Mouse (Mus musculus) neural tube, embryonic 15.5 days (tissue): ENCODE data around the gene Tgm1. TPM values are rescaled to one million over a fixed set of nuclear protein-coding genes. Genes with fewer than 3 reads are reported as not detected.
A peak's percentile ranks its signal among the peaks of the same experiment; 100 is the strongest.

Experiments
- ATAC-seq: fragments of 200-750 bp; cut with Nextera tagmentation; 2 replicates; pipeline ENCODE4 v1.8.0; 2017; ENCODE audit warnings: mild to moderate bottlenecking, moderate TSS enrichment, moderate library complexity; ENCODE audit not compliant: low FRiP score
- H3K27ac ChIP-seq: fragments of 300-500 bp; sonication (generic); replicated peaks from 2 replicates; pipeline ENCODE4 v1.5.1; 2015; ENCODE audit warnings: mild to moderate bottlenecking, inconsistent platforms
- H3K27me3 ChIP-seq: fragments of 300-500 bp; sonication (generic); replicated peaks from 2 replicates; pipeline ENCODE4 v1.6.1; 2015; ENCODE audit warnings: inconsistent platforms
- H3K36me3 ChIP-seq: fragments of 300-500 bp; sonication (generic); 2 replicates; pipeline ENCODE4 v1.6.1; 2015; ENCODE audit warnings: inconsistent platforms
- H3K4me1 ChIP-seq: fragments of 300-500 bp; sonication (generic); 2 replicates; pipeline ENCODE4 v1.6.1; 2015; ENCODE audit warnings: inconsistent platforms
- H3K4me2 ChIP-seq: fragments of 300-500 bp; sonication (generic); 2 replicates; pipeline ENCODE4 v1.6.1; 2015; ENCODE audit warnings: inconsistent platforms, mild to moderate bottlenecking, moderate library complexity
- H3K4me3 ChIP-seq: fragments of 300-500 bp; sonication (generic); replicated peaks from 2 replicates; pipeline ENCODE4 v1.5.1; 2015; ENCODE audit warnings: mild to moderate bottlenecking, inconsistent platforms
- H3K9ac ChIP-seq: fragments of 300-500 bp; sonication (generic); replicated peaks from 2 replicates; pipeline ENCODE4 v1.6.1; 2015; ENCODE audit warnings: mild to moderate bottlenecking, inconsistent platforms
- H3K9me3 ChIP-seq: fragments of 300-500 bp; sonication (generic); replicated peaks from 2 replicates; pipeline ENCODE4 v1.6.1; 2016; ENCODE audit warnings: inconsistent platforms
- WGBS: fragments of 180-500 bp; shearing (Covaris S2); methylation state at CpG from one replicate; pipeline ENCODE4 v1.1.7; 2015; ENCODE audit warnings: mixed read lengths; 5-methylcytosine and 5-hydroxymethylcytosine counted together
- polyA plus RNA-seq: library from polyadenylated mRNA; unstranded; fragments of >200 nt; fragmentation: Nextera tagmentation; extraction: Ambion mirVana; gene quantifications from 2 replicates; pipeline ENCODE4 v1.2.1, GENCODE M21; 2015

Tgm1 gene
- polyA plus RNA-seq, 1 experiment from 2014 or later = 0.31 TPM

- peaks cover 16% of the 10 kb centered on the region for H3K36me3 ChIP-seq
- peak overlapping the region; percentile 94 for H3K27ac ChIP-seq
- peak overlapping the region; percentile 91 for H3K4me2 ChIP-seq
- ATAC-seq = peak; percentile 75
- no peaks in the 10 kb centered on the region for H3K27me3 ChIP-seq
- peaks cover 27% of the 10 kb centered on the region for H3K4me1 ChIP-seq
- peak overlapping the region; percentile 92 for H3K4me3 ChIP-seq
- peak overlapping the region; percentile 70 for H3K9ac ChIP-seq
- WGBS = 0% methylated on average over 12 of the region's 12 CpGs
- H3K9me3 ChIP-seq = no peaks in the 10 kb centered on the region
Measured at GRCm38 (mm10) chr14:55671486-55671832, 42.3 kb downstream of the Tgm1 start.

- Histone ChIP-seq H3K27ac (no peak overlapping the region), H3K9ac (no peak overlapping the region), H3K4me1 (peaks cover 16% of the 10 kb centered on the region), H3K4me3 (peak overlapping the region; percentile 56), H3K4me2 (peak overlapping the region; percentile 61), H3K36me3 (peaks cover 34% of the 10 kb centered on the region), H3K27me3 (no peaks in the 10 kb centered on the region), H3K9me3 (no peaks in the 10 kb centered on the region)
- peak; percentile 22; the same call in 1 of the 2 replicates for ATAC-seq
- 57% methylated on average over 2 of the region's 2 CpGs for WGBS
Measured at GRCm38 (mm10) chr14:55660636-55661035, 53.1 kb downstream of the Tgm1 start.

GRCm38 (mm10) chr14:55659960-55660573 is 53.7 kb downstream of the Tgm1 start, which contains the start of gene Mdp1:
Mdp1 (minus strand) TSS chr14:55660508.
- H3K36me3 ChIP-seq = peaks cover 34% of the 10 kb centered on the region
- WGBS = under 1% methylated on average over 39 of the region's 39 CpGs
- H3K4me3 ChIP-seq = peak within 1 kb of the TSS; percentile 56
- H3K27ac ChIP-seq = peak within 1 kb of the TSS; percentile 79
- H3K27me3 ChIP-seq = no peaks in the 10 kb centered on the region
- peaks cover 16% of the 10 kb centered on the region for H3K4me1 ChIP-seq
- peak within 1 kb of the TSS; percentile 58 for H3K9ac ChIP-seq
- H3K4me2 ChIP-seq = peak within 1 kb of the TSS; percentile 61
- no peaks in the 10 kb centered on the region for H3K9me3 ChIP-seq
- ATAC-seq = peak; percentile 96

- Histone ChIP-seq H3K27ac (no peak overlapping the region), H3K4me2 (no peak overlapping the region), H3K27me3 (no peaks in the 10 kb centered on the region), H3K36me3 (peaks cover 24% of the 10 kb centered on the region), H3K4me1 (peaks cover 16% of the 10 kb centered on the region), H3K4me3 (no peak overlapping the region), H3K9ac (no peak overlapping the region), H3K9me3 (no peaks in the 10 kb centered on the region)
- 94% methylated on average over 5 of the region's 5 CpGs for WGBS
- ATAC-seq = no peak
Measured at GRCm38 (mm10) chr14:55658011-55658410, 55.7 kb downstream of the Tgm1 start.

GRCm38 (mm10) chr14:55656935-55657334 is 56.8 kb downstream of the Tgm1 start:
- Histone ChIP-seq H3K36me3 (peaks cover 15% of the 10 kb centered on the region), H3K27ac (no peak overlapping the region), H3K4me1 (peaks cover 16% of the 10 kb centered on the region), H3K4me2 (no peak overlapping the region), H3K9ac (no peak overlapping the region), H3K4me3 (no peak overlapping the region), H3K9me3 (no peaks in the 10 kb centered on the region), H3K27me3 (no peaks in the 10 kb centered on the region)
- WGBS = 87% methylated on average over 3 of the region's 3 CpGs
- no peak for ATAC-seq

GRCm38 (mm10) chr14:55651528-55651927 is 62.2 kb downstream of the Tgm1 start:
- Histone ChIP-seq H3K9ac (no peak overlapping the region), H3K27me3 (no peaks in the 10 kb centered on the region), H3K9me3 (no peaks in the 10 kb centered on the region), H3K36me3 (no peaks in the 10 kb centered on the region), H3K4me2 (no peak overlapping the region), H3K27ac (no peak overlapping the region), H3K4me3 (no peak overlapping the region), H3K4me1 (no peaks in the 10 kb centered on the region)
- 94% methylated on average over 7 of the region's 7 CpGs for WGBS
- no peak for ATAC-seq

Other genes with a start within 250 kb of the Tgm1 start
- gene Dhrs4, start 235.2 kb downstream of the Tgm1 start, polyA plus RNA-seq = 21.5 and 32.8 TPM in 2 replicates
- gene Carmil3, start 223.3 kb downstream of the Tgm1 start, polyA plus RNA-seq = 21.6 and 25.1 TPM in 2 replicates
- gene Cpne6, start 203.5 kb downstream of the Tgm1 start, polyA plus RNA-seq = 17.8 and 20.0 TPM in 2 replicates
- gene Nrl, start 188.9 kb downstream of the Tgm1 start, polyA plus RNA-seq = 0.13 and 0.26 TPM in 2 replicates
- 30.5 and 30.9 TPM in 2 replicates for gene Pck2, start 173.7 kb downstream of the Tgm1 start, polyA plus RNA-seq
- 98.9 and 102 TPM in 2 replicates for gene Dcaf11, start 153.9 kb downstream of the Tgm1 start, polyA plus RNA-seq
- gene A730061H03Rik, start 153.5 kb downstream of the Tgm1 start, polyA plus RNA-seq = 0.46 and 0.75 TPM in 2 replicates
- gene Fitm1, start 138.3 kb downstream of the Tgm1 start, polyA plus RNA-seq = 1.6 and 2.0 TPM in 2 replicates
- 214 and 228 TPM in 2 replicates for gene Psme1, start 135.8 kb downstream of the Tgm1 start, polyA plus RNA-seq
- gene Emc9, start 128.6 kb downstream of the Tgm1 start, polyA plus RNA-seq = 49.3 and 56.2 TPM in 2 replicates
- gene Psme2, start 122.8 kb downstream of the Tgm1 start, polyA plus RNA-seq = 186 and 246 TPM in 2 replicates
- gene Rnf31, start 122.2 kb downstream of the Tgm1 start, polyA plus RNA-seq = 20.4 and 22.0 TPM in 2 replicates
- gene Irf9, start 110.4 kb downstream of the Tgm1 start, polyA plus RNA-seq = 10.4 and 13.2 TPM in 2 replicates
- gene Rec8, start 95.9 kb downstream of the Tgm1 start, polyA plus RNA-seq = 15.1 and 16.6 TPM in 2 replicates
- gene Ipo4, start 78.0 kb downstream of the Tgm1 start, polyA plus RNA-seq = 110 and 121 TPM in 2 replicates
- gene Gm49378, start 76.0 kb downstream of the Tgm1 start, polyA plus RNA-seq = 0.77 and 1.7 TPM in 2 replicates
- gene Tm9sf1, start 70.1 kb downstream of the Tgm1 start, polyA plus RNA-seq = 62.6 and 72.5 TPM in 2 replicates
- gene Tssk4, start 63.7 kb downstream of the Tgm1 start, polyA plus RNA-seq = 0.31 and 0.32 TPM in 2 replicates
- gene Mdp1, start 53.4 kb downstream of the Tgm1 start, polyA plus RNA-seq = 76.0 and 79.8 TPM in 2 replicates
- 50.2 and 50.8 TPM in 2 replicates for gene Gmpr2, start 42.0 kb downstream of the Tgm1 start, polyA plus RNA-seq
- gene Nedd8, start 41.8 kb downstream of the Tgm1 start, polyA plus RNA-seq = 590 and 594 TPM in 2 replicates
- 24.9 and 28.3 TPM in 2 replicates for gene Tinf2, start 32.1 kb downstream of the Tgm1 start, polyA plus RNA-seq
- gene Rabggta, start 8.3 kb upstream of the Tgm1 start, polyA plus RNA-seq = 56.7 and 65.1 TPM in 2 replicates
- gene Dhrs1, start 31.8 kb upstream of the Tgm1 start, polyA plus RNA-seq = 79.7 and 84.6 TPM in 2 replicates
- 25.1 and 31.5 TPM in 2 replicates for gene Nop9, start 31.8 kb upstream of the Tgm1 start, polyA plus RNA-seq
- gene Cideb, start 44.5 kb upstream of the Tgm1 start, polyA plus RNA-seq = 0.35 and 0.93 TPM in 2 replicates
- 0.42 and 0.88 TPM in 2 replicates for gene Ltb4r2, start 47.5 kb upstream of the Tgm1 start, polyA plus RNA-seq
- 0.42 and 0.80 TPM in 2 replicates for gene Ltb4r1, start 52.0 kb upstream of the Tgm1 start, polyA plus RNA-seq
- gene Adcy4, start 70.2 kb upstream of the Tgm1 start, polyA plus RNA-seq = 4.1 and 5.2 TPM in 2 replicates
- gene Ripk3, start 74.9 kb upstream of the Tgm1 start, polyA plus RNA-seq = 2.8 and 14.2 TPM in 2 replicates
- gene Nfatc4, start 109.2 kb upstream of the Tgm1 start, polyA plus RNA-seq = 9.8 and 11.5 TPM in 2 replicates
- gene Nynrin, start 140.1 kb upstream of the Tgm1 start, polyA plus RNA-seq = 9.5 and 10.8 TPM in 2 replicates
- gene Cbln3, start 170.5 kb upstream of the Tgm1 start, polyA plus RNA-seq = 0.45 and 0.58 TPM in 2 replicates
- 11.0 and 11.9 TPM in 2 replicates for gene Khnyn, start 171.0 kb upstream of the Tgm1 start, polyA plus RNA-seq
- 148 and 166 TPM in 2 replicates for gene Sdr39u1, start 186.4 kb upstream of the Tgm1 start, polyA plus RNA-seq
- gene Cma1, start 230.7 kb upstream of the Tgm1 start, polyA plus RNA-seq = 1.7 and 3.5 TPM in 2 replicates
- gene Cma2, start 237.1 kb upstream of the Tgm1 start, polyA plus RNA-seq = not detected in 2 replicates